Mouse (Mus musculus) heart, postnatal 14 days (tissue): ENCODE data around the gene Zfp423. TPM values are rescaled to one million over a fixed set of nuclear protein-coding genes. Genes with fewer than 3 reads are reported as not detected.

Experiments
- DNase-seq, 2 experiments: peaks; one replicate each; pipeline ENCODE4 v3.0.0; 2021 to 2022
- intact Hi-C: fragments of 180-260 bp; cut with DNase I; formaldehyde crosslinking; loops from one replicate; pipeline ENCODE4 v1.15.1; 2025
- total RNA-seq, 2 experiments: library from RNA; stranded (reverse); gene quantifications; 2 replicates each; pipeline ENCODE4 v1.2.3; 2021

The Zfp423 gene
- total RNA-seq, 2 experiments from 2014 or later: 8.0 to 8.5 TPM

DNA sequence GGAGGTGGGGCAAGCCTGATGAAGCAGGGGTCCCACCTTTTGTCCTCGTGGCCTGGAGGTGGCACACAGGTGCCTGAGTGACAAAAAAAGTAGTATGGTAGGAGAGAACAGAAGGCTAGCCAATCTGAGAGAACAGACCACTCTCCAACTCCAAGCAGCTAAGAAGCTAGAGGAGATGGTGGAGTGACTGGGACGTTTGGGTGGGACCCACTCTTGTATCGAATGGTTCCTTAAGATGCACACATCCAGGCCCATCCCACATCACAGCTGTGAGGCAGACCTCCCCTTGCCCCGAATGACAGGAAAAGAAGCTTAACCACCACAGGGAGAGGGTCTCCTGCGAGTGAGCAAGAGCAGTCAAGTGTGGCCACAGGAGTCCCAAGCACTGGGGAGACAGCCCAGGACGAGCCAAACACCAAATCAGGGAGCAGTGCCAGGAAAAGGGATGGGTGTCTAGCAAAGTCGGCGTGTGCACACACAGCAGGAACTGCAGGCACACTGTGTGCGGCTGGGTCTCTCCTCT is 242.6 kb downstream of the Zfp423 start:
- no peak for DNase-seq
- intact Hi-C loops: loop anchor here (2.0 kb wide), 2 partner anchors 30 to 306 kb away; no protein-coding TSS in a partner anchor

DNA sequence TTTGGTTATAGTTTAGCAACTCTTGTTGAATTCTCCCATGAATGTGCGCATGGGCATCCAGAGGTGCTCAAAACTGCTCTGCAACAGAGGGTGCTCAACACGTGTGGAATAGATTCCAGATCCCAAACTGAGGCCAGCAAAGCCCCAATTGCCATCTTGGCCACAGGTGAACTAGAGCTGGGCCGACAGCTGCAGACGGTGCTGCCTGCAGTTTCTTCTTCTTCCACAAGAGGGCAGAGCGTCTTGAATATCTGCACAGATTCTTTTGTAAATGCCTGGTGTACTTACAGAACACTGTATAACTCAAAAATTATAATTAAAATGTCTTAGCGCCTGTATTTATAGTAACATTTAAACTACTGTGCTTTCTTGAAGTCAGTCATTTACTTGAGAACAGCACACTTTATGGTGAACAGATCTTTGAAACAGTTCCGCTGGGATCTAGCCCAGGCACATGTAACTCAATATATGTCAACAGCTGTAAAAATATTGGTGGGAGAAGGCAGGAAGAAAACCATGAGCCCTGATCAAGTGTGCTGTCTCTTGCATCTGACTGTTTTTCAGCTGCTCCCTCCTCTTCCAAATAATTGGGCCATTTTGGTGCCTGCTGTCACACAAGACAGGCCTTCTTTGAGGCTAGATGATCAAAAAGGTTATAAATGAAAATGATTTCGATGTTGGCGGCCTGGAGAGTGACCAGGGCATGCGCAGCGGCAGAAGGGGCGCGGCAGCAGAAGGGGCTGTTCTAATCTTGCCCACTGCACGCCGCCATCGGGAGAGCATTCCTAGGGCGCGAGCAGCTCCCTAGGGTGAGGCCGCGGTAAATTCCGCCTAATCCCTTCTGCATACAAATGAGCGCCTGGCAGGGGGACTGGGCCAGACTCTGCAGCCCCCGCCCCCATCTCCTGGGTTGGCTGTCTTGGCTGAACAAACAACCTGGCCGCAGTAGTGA is 243.4 kb downstream of the Zfp423 start:
- DNase-seq: peak; percentile 74 to 89

DNA sequence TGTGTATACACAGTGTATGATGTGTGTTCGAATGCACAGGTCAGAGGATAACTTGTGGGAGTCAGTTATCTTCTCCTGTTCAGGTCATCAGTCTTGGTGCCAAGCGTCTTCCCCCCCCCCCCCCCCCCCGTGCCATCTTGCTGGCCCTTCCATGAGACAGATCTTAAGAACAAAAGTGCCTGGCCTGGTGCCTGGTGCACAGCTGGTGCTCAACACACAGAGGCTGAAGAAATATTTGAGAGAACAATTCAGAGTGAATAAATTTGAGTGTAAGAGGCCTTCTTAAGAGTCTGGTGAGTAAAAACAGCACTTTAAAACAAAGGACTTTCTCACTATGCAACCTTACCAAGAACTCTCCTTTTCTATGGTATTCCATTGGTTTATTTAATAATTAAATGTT is 245.4 kb downstream of the Zfp423 start:
- intact Hi-C loops: loop anchor here (2.0 kb wide), 1 partner anchor 247 kb away; no protein-coding TSS in a partner anchor
- DNase-seq: peak in 1 of 2 experiments; percentile 44

More for the DNA sequence above, 243.4 kb downstream of the Zfp423 start:
- intact Hi-C loops: loop anchor here (2.0 kb wide), 3 partner anchors 31 to 307 kb away; no protein-coding TSS in a partner anchor

DNA sequence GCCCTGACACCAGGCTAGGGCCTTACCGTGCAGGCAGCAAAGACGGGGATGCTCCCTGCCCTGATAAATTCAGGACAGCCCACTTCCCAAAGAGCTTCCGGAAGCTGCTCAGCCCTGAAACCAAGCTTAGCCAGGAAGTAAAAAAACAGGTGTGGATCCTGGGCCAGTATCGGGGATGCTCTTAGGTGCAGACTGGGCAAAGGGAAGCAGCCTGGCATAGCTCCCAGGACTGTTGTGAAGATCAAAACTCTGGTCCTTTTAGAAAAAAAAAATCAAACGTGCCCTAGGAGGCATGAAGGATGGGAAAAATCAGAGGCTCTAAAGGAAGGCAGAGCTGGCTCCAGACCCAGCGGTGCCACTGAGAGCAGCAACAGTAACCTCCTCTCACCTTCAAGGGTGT is 247.4 kb downstream of the Zfp423 start:
- intact Hi-C loops: no loop called here
- no peak for DNase-seq

DNA sequence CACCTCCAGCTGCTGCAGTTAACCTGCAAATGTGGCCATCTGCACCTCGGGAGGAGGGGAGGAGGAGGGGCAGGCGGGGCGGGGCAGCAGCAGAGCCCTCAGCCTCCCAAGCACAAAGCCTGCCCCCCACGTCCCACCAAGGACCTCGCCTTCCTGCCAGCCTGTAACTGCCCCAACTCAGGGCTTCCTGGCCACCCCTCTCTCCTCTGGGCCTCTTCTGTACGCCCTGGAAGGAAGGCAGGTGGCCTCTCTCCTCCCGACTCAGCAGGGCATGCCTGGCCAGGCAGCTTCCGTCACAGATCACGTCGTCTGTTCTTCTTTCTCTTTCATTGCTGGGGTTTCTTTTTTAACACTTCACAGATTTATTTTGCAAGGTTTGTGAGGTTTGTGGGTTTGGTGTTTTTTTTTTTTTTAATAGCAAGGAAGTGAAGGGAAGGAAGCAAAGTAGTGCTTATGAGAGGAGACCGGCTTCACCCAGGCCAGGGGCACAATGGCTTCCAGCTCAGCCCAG is 251.2 kb downstream of the Zfp423 start:
- intact Hi-C loops: no loop called here
- DNase-seq: no peak

DNA sequence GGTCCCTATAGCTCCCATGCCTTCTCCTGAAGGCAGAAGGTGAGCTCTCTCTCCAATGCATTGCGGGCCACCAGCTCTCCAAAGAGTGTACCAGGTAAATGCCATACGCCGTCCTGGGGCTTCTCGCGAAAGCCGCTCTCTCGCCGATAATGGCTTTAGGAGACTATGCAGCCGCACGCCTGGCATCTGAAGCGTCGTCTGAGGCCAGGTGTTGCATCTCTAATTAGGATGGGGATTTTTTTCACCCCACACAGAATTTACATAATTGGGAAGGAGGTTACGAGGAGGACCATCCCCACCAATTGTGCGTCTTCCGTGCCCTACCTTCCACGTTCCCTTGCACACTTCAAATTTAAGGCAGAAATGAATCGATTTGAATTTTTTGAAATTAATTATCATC is 252.2 kb downstream of the Zfp423 start:
- DNase-seq: no peak
- intact Hi-C loops: no loop called here

DNA sequence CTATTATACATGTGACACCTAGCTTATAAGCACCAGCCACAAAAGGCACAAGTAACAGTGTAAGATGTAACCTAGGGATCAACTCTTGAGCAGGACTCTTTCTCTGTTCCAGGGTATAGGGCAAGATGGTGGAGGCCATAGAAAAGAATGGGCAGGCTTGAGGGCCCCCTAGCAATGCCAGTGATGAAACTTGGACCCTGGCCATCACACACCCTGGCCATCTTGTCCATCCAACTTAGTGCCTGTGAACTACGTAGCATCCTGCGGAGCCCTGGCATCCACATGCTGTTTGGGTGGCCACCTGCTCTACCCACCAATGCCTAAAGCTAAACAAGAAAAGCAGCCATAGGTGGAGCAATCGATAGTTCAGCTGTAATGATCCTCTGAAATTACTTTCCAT is 254.6 kb downstream of the Zfp423 start:
- no peak for DNase-seq
- intact Hi-C loops: no loop called here

DNA sequence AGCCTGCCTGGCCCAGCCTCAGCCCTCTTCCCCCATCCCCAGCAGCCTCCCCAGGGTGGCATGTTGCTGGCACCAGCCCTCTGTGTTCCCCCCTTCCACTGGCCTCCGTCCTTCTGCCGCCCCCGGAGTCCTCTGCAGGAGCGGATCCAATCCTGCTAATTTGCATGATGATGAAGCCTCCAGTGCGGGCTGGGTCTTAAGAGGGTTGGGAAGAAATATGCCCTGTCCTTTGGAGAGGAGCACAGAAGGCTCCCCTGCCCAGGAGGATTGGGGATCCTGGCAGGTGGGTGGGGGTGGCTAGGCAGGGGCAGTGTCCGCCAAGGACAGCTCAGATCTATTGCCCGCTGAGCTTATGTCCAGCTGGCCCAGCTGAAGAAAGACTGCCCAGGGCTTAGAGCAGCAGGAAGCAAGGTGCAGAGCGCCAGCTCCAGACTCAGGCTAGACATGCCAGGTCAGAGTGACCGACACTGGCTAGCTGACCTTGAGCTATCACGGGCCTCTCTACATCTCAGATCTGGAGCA is 256.5 kb downstream of the Zfp423 start:
- intact Hi-C loops: no loop called here
- DNase-seq: no peak

DNA sequence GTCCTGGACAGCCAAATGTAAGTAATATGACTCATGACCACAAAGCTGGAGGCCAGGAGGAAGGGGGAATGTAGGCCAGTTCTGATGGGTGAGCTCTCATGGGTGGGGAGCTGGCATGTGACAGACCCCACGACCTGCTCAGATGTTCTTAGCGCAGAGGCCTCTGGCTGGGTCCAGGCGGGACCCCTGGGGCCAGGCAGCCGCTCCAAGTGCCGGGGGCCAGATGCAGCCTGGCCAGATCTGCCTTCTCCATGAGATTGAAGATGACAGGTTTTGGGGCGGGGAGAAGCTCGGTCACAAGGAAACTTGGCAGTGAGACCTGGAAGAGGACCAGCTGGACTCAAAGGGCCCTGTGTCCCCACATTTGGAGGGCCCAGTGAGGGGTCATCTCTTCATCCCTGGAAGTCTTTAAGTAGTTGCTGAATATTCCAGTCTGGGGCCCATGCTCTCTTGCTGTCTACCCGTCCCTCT is 257.3 kb downstream of the Zfp423 start:
- peak; percentile 28 to 53 for DNase-seq
- intact Hi-C loops: no loop called here

DNA sequence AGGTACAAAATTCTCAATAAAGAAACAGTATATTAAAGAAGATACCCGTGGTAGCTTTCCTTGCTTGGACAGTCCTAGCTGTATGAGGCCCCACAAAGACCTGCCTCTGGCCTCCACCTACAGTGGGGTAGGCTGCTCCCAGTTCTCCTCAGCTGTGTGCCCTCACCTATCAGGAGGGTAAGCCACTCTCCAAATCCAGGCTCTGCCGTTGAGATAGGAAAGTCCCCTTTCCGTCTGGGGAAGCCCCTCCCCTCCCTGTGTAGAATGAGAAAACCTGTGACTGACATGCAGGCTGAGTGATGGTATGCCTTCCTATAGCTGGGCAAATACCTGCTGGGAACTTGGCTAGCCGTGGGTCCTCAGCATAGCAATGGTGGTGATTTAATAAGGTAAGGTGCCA is 257.8 kb downstream of the Zfp423 start:
- intact Hi-C loops: no loop called here
- DNase-seq: no peak

DNA sequence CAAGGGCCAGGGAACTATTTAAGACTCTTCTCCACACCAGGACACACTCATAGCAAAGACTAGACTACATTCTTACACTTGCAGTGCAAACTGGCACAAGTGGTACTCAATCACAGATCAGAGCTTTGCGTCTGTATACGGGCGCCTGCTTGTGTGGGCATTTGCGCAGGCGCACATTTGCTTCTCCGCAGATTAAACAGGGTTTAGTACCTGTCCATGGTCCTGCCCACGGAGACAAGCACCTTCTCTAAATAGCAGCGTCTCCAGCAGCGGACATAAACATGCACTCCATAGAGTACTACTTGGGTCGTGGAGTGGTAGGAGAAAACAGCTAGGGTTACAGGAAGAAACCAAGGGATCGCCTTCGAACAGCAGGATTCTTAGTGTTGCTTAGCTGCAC is 259.1 kb downstream of the Zfp423 start:
- peak; percentile 42 to 59 for DNase-seq
- intact Hi-C loops: no loop called here

DNA sequence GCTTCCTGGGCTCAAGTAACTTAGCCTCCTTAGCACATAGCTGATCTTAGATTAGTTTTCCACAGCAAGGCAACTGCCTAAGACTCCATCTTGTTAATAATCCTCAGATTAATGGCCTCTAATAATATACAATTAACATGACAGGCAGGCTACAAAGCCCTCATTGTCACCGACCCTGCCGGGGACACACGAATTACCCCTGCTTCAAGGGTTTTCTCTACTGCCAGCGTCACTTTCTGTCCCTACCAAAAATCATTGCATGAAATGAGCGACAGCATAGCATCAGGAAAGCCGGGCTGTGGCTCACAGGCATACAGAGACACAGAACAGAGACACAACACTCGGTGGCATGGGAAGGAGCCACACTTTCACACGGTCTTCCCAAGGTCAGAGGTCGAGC is 262.3 kb downstream of the Zfp423 start:
- intact Hi-C loops: no loop called here
- no peak for DNase-seq

DNA sequence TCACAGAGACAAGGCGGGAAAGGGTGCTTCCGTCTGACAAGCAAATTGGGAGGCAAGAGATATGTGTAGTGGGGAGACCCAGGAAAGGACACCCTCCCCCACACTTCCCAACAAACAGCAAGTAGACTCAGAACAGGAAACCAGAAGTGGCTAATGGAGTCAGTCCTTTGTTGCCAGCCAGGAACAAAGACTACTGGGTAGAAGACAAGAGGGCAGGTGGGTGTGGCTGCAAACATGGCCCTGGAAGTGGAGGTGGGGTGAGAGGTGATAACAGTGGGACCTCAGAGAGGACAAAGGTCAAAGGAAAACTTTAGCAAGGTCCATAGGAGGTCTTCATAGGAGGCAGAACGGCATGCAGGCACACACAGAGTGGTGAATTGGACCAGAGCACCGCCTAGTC is 265.7 kb downstream of the Zfp423 start:
- intact Hi-C loops: no loop called here

DNA sequence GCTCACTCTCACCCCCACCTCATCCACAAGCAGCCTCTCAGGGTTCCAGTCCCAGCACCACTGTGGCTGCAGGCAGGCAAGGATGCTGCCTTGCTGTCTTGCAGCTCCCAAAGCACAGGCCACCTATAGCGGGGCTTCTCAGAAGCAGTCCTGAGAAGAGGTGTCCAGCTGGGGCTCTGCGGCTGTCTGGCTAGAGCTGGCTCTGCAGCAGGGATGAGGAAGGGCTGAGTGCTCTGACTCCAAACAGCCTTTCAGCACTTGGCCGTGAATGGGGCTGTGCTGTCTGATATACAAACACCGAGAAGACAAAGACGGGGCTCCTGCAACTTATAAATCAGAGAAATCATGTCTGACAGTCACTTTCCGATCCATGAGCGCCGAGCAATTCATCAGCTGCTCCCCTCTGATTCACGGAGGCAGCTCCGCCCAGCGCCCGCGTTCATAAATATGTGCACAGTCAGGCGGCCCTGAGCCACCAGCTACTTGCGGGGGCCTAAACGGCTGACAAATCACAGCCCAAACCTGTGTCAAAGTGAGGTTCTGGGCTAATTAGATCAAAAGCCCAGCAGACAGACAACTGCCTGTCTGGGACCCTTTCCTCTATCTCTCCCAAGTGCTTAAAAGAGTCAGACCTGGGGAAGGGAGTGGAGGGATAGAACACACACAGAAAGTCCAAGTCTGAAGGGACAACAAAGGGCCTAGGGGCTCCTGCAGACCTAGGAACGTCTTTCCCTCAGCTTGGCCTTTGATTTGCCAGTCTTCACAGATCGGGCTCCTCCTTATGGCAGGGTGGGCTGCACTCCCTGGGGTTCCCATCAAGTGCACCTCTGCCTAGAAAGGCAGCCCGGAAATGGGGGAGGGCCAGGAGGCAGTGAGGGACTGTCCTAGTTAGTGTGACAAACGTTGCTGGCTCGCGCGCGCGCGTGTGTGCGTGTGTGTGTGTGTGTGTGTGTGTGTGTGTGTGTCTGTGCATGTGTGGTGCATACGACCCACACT is 269.0 kb downstream of the Zfp423 start:
- peak in 1 of 2 experiments; percentile 12 for DNase-seq
- intact Hi-C loops: no loop called here

More for the DNA sequence above, 265.7 kb downstream of the Zfp423 start:
- DNase-seq: no peak

DNA sequence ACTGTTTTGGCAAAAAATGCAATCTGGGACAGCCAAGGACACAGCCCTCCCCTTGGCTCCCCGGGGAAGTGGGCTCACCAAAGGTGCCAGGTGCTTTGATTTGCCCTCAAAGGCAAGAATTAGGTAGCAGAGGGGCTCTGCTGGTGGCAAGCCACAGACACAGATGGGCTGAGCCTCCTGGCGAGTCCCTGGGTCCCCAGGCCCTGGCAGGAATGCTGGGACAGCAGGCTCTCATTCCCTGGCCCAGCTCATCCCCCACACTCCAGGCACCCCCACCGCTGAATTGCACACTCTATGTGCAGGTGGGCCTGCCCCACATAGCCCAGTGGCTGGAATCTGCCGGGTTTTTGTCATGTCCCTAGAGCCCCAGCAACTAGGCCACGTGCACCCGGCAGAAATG is 270.2 kb downstream of the Zfp423 start:
- intact Hi-C loops: no loop called here
- no peak for DNase-seq

DNA sequence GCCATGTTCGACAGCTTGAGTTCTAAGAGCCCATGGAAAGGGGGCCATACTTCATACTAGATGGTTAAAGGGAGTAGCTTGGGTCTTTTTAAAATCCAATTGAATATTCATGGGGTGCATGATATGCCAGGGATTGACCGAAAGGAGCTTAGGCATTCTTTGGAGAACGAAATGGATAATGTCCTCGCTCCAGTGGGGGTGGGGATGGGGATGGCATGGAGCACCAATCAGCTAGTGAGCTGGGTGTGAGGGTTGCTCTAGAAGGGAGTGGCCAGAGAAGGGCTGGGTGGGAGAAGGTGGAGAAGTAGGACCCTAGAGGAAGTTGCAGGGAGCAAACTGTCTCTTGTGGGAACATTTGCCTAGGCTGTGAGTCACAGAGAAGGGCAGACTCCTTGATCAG is 271.0 kb downstream of the Zfp423 start:
- intact Hi-C loops: no loop called here
- no peak for DNase-seq

DNA sequence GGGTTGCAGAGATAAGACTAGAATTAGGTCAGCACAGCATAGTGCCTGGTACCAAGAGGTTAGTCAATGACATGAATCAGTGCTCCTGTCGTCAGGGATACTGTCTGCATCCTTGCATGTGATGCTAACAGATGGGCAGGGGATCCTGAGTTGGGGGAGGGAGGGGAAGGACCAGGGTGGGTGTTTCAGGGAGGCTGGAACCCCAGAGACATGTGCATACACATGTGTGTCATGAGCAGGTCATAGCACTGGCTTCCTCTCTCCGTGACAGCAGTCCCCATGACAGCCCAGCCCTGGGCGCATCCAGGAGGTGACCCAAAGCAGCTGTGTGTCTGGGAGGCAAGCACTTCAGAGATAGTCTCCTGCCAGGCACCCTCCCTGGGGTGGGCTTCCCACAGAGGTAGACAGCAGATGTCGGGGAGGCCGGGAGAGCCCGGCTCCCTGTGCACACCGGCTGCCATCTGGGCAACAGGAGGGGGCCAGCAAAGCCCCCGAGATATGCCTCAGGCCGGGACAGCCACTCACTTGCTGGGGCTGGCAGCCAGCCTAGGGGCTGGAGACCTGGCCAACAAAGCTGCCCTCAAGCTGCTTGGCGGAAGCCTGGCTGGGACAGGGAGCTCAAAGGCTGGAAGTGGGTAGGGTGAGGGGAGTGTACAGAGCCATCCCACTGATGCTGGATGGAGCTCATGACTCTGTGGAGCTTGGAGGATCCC is 272.3 kb downstream of the Zfp423 start:
- DNase-seq: peak in 1 of 2 experiments; percentile 24
- intact Hi-C loops: no loop called here

DNA sequence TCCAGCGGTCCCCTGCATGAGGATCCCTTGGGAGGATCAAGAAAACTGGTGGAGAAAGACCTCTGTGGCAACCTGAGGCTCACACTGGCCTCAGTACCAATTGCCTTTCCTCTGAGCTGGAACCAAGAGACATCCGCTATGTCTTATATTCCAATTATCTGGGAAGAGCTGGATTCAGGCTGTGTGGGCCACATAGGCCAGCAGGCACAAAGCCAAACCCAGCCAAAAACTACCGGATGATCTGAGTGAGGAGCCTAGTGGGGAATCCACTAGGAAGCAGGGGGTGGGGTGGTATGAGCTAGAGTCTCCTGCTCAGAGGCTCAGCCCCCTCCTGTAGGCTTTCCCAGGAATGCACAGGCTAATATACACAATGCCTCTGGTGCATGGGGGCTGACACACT is 273.4 kb downstream of the Zfp423 start:
- intact Hi-C loops: no loop called here
- DNase-seq: peak in 1 of 2 experiments; percentile 12

DNA sequence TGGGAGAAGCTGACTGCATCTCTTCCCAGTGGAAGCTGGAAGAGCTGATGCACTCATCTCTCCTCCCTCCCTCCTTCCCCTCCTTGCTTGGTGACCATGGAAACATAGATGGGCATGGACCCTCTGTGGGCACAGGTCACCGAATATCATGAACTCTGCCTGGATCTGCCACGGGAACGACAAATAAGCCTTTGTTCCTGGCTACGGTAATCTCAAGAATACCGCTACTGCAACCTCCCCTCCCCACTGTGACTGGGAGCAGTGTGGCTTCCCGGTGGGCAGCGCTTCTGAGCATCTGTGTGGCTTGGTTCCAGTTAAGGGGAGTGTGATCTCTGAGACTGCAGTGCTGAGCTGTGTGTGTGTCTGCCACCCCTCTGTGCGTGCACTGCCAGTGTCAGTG is 274.0 kb downstream of the Zfp423 start:
- DNase-seq: no peak
- intact Hi-C loops: no loop called here
